Mouse (Mus musculus) cortical plate, adult 2 months (tissue): ENCODE data around the gene Ssu72.

Experiments
- CTCF ChIP-seq: fragments of 200-500 bp; IDR thresholded peaks from 2 replicates; pipeline ENCODE4 v1.5.1; 2011; ENCODE audit warnings: mild to moderate bottlenecking, control low read depth, low read length; ENCODE audit not compliant: insufficient read depth; ENCODE audit errors: extremely low read depth
- POLR2A ChIP-seq: fragments of 200-500 bp; IDR thresholded peaks from 2 replicates; pipeline ENCODE4 v1.6.1; 2011; ENCODE audit warnings: mild to moderate bottlenecking, low read length, control low read depth; ENCODE audit not compliant: insufficient read depth; ENCODE audit errors: extremely low read depth

- no peak for TF ChIP-seq CTCF
- no peak for TF ChIP-seq POLR2A
Measured at GRCm38 (mm10) chr4:155672082-155672481, 32.5 kb upstream of the Ssu72 start.
